Mouse (Mus musculus) heart, adult 2 months (tissue): ENCODE data around the gene Snrk. TPM values are rescaled to one million over a fixed set of nuclear protein-coding genes. Genes with fewer than 3 reads are reported as not detected.

Experiments used
- DNase-seq, 2 experiments: peaks; one replicate each; pipeline ENCODE4 v3.0.0; 2021
- H3K27ac ChIP-seq: fragments of 200-600 bp; 2 replicates; pipeline ENCODE4 v1.8.1; 2022
- H3K27me3 ChIP-seq: fragments of 200-500 bp; 2 replicates; pipeline ENCODE4 v1.6.1; 2012; ENCODE audit warnings: mild to moderate bottlenecking, low read length, inconsistent platforms, mixed read lengths; ENCODE audit not compliant: control insufficient read depth, insufficient read depth
- H3K36me3 ChIP-seq: fragments of 200-500 bp; 2 replicates; pipeline ENCODE4 v1.6.1; 2012; ENCODE audit warnings: low read length, inconsistent platforms; ENCODE audit not compliant: control insufficient read depth, insufficient read depth
- H3K4me1 ChIP-seq: fragments of 200-500 bp; 2 replicates; pipeline ENCODE4 v1.6.1; 2011; ENCODE audit warnings: low read length; ENCODE audit not compliant: control insufficient read depth, insufficient read depth
- H3K4me3 ChIP-seq: fragments of 200-600 bp; 2 replicates; pipeline ENCODE4 v1.8.1; 2022
- H3K79me2 ChIP-seq: fragments of 200-500 bp; replicated peaks from 2 replicates; pipeline ENCODE4 v1.6.1; 2012; ENCODE audit warnings: mild to moderate bottlenecking, inconsistent platforms, low read length, moderate library complexity, mixed read lengths; ENCODE audit not compliant: control insufficient read depth, insufficient read depth
- H3K9ac ChIP-seq: fragments of 200-500 bp; 2 replicates; pipeline ENCODE4 v1.6.1; 2012; ENCODE audit warnings: low read depth, mild to moderate bottlenecking, control low read depth, inconsistent platforms, low read length, mixed read lengths
- CTCF ChIP-seq: fragments of 200-600 bp; IDR thresholded peaks from 2 replicates; pipeline ENCODE4 v1.8.1; 2022; ENCODE audit warnings: antibody characterized with exemption, mild to moderate bottlenecking, moderate library complexity
- EP300 ChIP-seq: fragments of 200-500 bp; IDR thresholded peaks from 2 replicates; pipeline ENCODE4 v1.6.1; 2011; ENCODE audit warnings: low read depth, low read length, control low read depth; ENCODE audit not compliant: insufficient read depth
- POLR2A ChIP-seq: fragments of 200-500 bp; IDR thresholded peaks from 2 replicates; pipeline ENCODE4 v1.6.1; 2011; ENCODE audit warnings: mild to moderate bottlenecking, low read depth, low read length, control low read depth; ENCODE audit not compliant: insufficient read depth
- WGBS: fragments of 180-500 bp; shearing (Covaris S2); methylation state at CpG from one replicate; pipeline ENCODE4 v1.1.7; 2018; 5-methylcytosine and 5-hydroxymethylcytosine counted together
- intact Hi-C: fragments of 180-260 bp; cut with DNase I; formaldehyde crosslinking; loops from one replicate; pipeline ENCODE4 v1.15.1; 2025
- polyA plus RNA-seq: library from polyadenylated mRNA; depleted of rRNA; stranded (reverse); fragments of >200 nt; gene quantifications from 2 replicates; pipeline ENCODE4 v1.2.3, GENCODE M21; 2012
- total RNA-seq, 2 experiments: library from RNA; stranded (reverse); gene quantifications; 2 replicates each; pipeline ENCODE4 v1.2.3; 2021

Snrk gene
- total and polyA plus RNA-seq, 3 experiments: 68.0 to 163 (median 142) TPM

GRCm38 (mm10) chr9:122149997-122150826 is 33.1 kb downstream of the Snrk start:
- Histone ChIP-seq H3K79me2 (peaks cover 19% of the 10 kb centered on the region), H3K27me3 (no peaks in the 10 kb centered on the region), H3K9ac (no peak overlapping the region), H3K4me1 (peaks cover 43% of the 10 kb centered on the region), H3K36me3 (peaks cover 87% of the 10 kb centered on the region), H3K4me3 (no peak overlapping the region), H3K27ac (peak overlapping the region; percentile 41)
- WGBS: 69% methylated on average over 9 of the region's 9 CpGs
- TF ChIP-seq POLR2A (no peak), CTCF (no peak), EP300 (no peak)
- intact Hi-C loops: no loop called here
- peak in 1 of 2 experiments; percentile 18 for DNase-seq

GRCm38 (mm10) chr9:122152063-122152462 is 35.0 kb downstream of the Snrk start:
- peaks cover 44% of the 10 kb centered on the region for H3K4me1 ChIP-seq
- H3K27ac ChIP-seq: peak overlapping the region; percentile 40; the same call in 1 of the 2 replicates
- H3K79me2 ChIP-seq: peaks cover 21% of the 10 kb centered on the region
- H3K4me3 ChIP-seq: no peak overlapping the region
- H3K27me3 ChIP-seq: no peaks in the 10 kb centered on the region
- TF ChIP-seq CTCF: no peak
- no peak overlapping the region for H3K9ac ChIP-seq
- DNase-seq: no peak
- intact Hi-C loops: no loop called here
- peaks cover 82% of the 10 kb centered on the region for H3K36me3 ChIP-seq
- WGBS: 55% methylated on average over 4 of the region's 4 CpGs

GRCm38 (mm10) chr9:122152501-122152900 is 35.4 kb downstream of the Snrk start:
- no peak for TF ChIP-seq EP300
- no peak for TF ChIP-seq CTCF
- no peak for TF ChIP-seq POLR2A
- WGBS: 4% methylated on average over 1 of the region's 1 CpGs
- H3K79me2 ChIP-seq: peaks cover 21% of the 10 kb centered on the region
- peak overlapping the region; percentile 40 for H3K27ac ChIP-seq
- no peak overlapping the region for H3K9ac ChIP-seq
- H3K36me3 ChIP-seq: peaks cover 84% of the 10 kb centered on the region
- DNase-seq: no peak
- peaks cover 45% of the 10 kb centered on the region for H3K4me1 ChIP-seq
- no peaks in the 10 kb centered on the region for H3K27me3 ChIP-seq
- no peak overlapping the region; the same call in 1 of the 2 replicates for H3K4me3 ChIP-seq
- intact Hi-C loops: no loop called here

- intact Hi-C loops: no loop called here
- Histone ChIP-seq H3K9ac (no peak overlapping the region), H3K4me1 (peaks cover 45% of the 10 kb centered on the region), H3K4me3 (no peak overlapping the region), H3K79me2 (peaks cover 21% of the 10 kb centered on the region), H3K27me3 (no peaks in the 10 kb centered on the region), H3K36me3 (peaks cover 84% of the 10 kb centered on the region), H3K27ac (peak overlapping the region; percentile 40)
- 59% methylated on average over 3 of the region's 3 CpGs for WGBS
- no peak for DNase-seq
- TF ChIP-seq CTCF (no peak), POLR2A (no peak), EP300 (no peak)
These were observed 36.4 kb downstream of the Snrk start for GRCm38 (mm10) chr9:122153436-122153835.

- no peak overlapping the region for H3K4me3 ChIP-seq
- H3K9ac ChIP-seq: no peak overlapping the region
- DNase-seq: no peak
- peaks cover 81% of the 10 kb centered on the region for H3K36me3 ChIP-seq
- H3K27ac ChIP-seq: peak overlapping the region; percentile 3
- intact Hi-C loops: no loop called here
- WGBS: 71% methylated on average over 1 of the region's 1 CpGs
- peaks cover 14% of the 10 kb centered on the region for H3K79me2 ChIP-seq
- TF ChIP-seq CTCF (no peak), EP300 (no peak), POLR2A (no peak)
- H3K4me1 ChIP-seq: peaks cover 39% of the 10 kb centered on the region
- H3K27me3 ChIP-seq: no peaks in the 10 kb centered on the region
These were observed 38.1 kb downstream of the Snrk start for GRCm38 (mm10) chr9:122155193-122155592.

GRCm38 (mm10) chr9:122156389-122157078 is 39.5 kb downstream of the Snrk start:
- Histone ChIP-seq H3K4me3 (no peak overlapping the region), H3K27ac (peak overlapping the region; percentile 10; the same call in 1 of the 2 replicates), H3K36me3 (peaks cover 81% of the 10 kb centered on the region), H3K27me3 (no peaks in the 10 kb centered on the region), H3K9ac (no peak overlapping the region), H3K79me2 (peaks cover 17% of the 10 kb centered on the region), H3K4me1 (peaks cover 34% of the 10 kb centered on the region)
- TF ChIP-seq EP300: no peak
- peak; percentile 82 for TF ChIP-seq CTCF
- intact Hi-C loops: no loop called here
- DNase-seq: no peak
- WGBS: 77% methylated on average over 5 of the region's 5 CpGs
